Mouse (Mus musculus): Measurements from ENCODE around the gene Hoxb8.

The Hoxb8 gene

GRCm38 (mm10) chr11:96285771-96286738 lies 4.3 kb downstream of the Hoxb8 start, which contains the start of gene Hoxb7:
Gene Hoxb7, plus strand, starts transcription at chr11:96286623.
- DNase-seq = peak; percentile 91

GRCm38 (mm10) chr11:96286739-96287385 lies 5.2 kb downstream of the Hoxb8 start:
- DNase-seq = peak; percentile 85

GRCm38 (mm10) chr11:96287411-96287810 lies 5.7 kb downstream of the Hoxb8 start:
- no peak for DNase-seq

- no peak for DNase-seq
These were observed 6.9 kb downstream of the Hoxb8 start for GRCm38 (mm10) chr11:96288455-96289221.

GRCm38 (mm10) chr11:96289293-96289692 lies 7.6 kb downstream of the Hoxb8 start:
- DNase-seq = peak; percentile 56

- no peak for DNase-seq
These were observed 8.1 kb downstream of the Hoxb8 start for GRCm38 (mm10) chr11:96289837-96290236.

GRCm38 (mm10) chr11:96290705-96291355 lies 9.1 kb downstream of the Hoxb8 start:
- no peak for DNase-seq

- peak; percentile 85 for DNase-seq
These were observed 10.2 kb downstream of the Hoxb8 start, which contains the start of gene Hoxb6 for GRCm38 (mm10) chr11:96291681-96292564. Gene Hoxb6, plus strand, starts transcription at chr11:96292476.

- DNase-seq = peak; percentile 63
These were observed 11.0 kb downstream of the Hoxb8 start for GRCm38 (mm10) chr11:96292565-96293301.

- DNase-seq = peak; percentile 65
These were observed 11.7 kb downstream of the Hoxb8 start for GRCm38 (mm10) chr11:96293302-96293921.

GRCm38 (mm10) chr11:96294245-96295091 lies 12.8 kb downstream of the Hoxb8 start:
- DNase-seq = peak; percentile 95

GRCm38 (mm10) chr11:96295092-96295835 lies 13.6 kb downstream of the Hoxb8 start:
- DNase-seq = peak; percentile 86

GRCm38 (mm10) chr11:96296997-96297396 lies 15.3 kb downstream of the Hoxb8 start:
- no peak for DNase-seq

- no peak for DNase-seq
These were observed 15.7 kb downstream of the Hoxb8 start for GRCm38 (mm10) chr11:96297428-96297827.

GRCm38 (mm10) chr11:96297968-96298635 lies 16.4 kb downstream of the Hoxb8 start:
- DNase-seq = no peak

GRCm38 (mm10) chr11:96298895-96299667 lies 17.4 kb downstream of the Hoxb8 start:
- DNase-seq = peak; percentile 92

- no peak for DNase-seq
These were observed 18.1 kb downstream of the Hoxb8 start for GRCm38 (mm10) chr11:96299781-96300180.
